Mouse (Mus musculus) central nervous system, embryonic 14 days (tissue): Measurements from ENCODE around the gene Tldc2. TPM values are rescaled to one million over a fixed set of nuclear protein-coding genes. Genes with fewer than 3 reads are reported as not detected.

Experiments
- polyA plus RNA-seq: library from polyadenylated mRNA; depleted of rRNA; stranded (reverse); fragments of >200 nt; gene quantifications from 2 replicates; pipeline ENCODE4 v1.2.3, GENCODE M21; 2012; rRNA removed

Tldc2 gene
- 0.14 TPM in 2 replicates for polyA plus RNA-seq

DNA sequence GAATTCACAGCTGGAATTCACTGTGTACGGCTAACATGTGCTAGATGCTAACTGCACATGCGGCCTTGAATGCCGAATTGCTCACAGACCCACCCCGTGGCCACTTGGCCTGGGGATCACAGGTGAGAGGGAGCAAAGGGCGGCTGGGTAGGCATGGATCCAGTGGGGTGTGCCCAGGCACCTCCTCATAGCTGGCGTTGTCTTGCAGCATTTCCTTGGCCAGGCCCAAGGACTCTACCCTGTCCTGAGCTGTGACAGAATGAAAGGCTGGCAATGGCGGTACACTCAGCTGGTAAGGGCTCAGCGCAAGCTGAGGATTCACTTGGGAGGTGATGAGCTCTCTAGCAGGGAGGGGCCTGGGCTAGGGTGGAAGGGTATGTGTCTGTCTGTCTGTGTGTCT, at the start of gene Tldc2:
TSS of gene Tldc2 (plus strand) at position 260 of the 400 bp plus-strand sequence.

DNA sequence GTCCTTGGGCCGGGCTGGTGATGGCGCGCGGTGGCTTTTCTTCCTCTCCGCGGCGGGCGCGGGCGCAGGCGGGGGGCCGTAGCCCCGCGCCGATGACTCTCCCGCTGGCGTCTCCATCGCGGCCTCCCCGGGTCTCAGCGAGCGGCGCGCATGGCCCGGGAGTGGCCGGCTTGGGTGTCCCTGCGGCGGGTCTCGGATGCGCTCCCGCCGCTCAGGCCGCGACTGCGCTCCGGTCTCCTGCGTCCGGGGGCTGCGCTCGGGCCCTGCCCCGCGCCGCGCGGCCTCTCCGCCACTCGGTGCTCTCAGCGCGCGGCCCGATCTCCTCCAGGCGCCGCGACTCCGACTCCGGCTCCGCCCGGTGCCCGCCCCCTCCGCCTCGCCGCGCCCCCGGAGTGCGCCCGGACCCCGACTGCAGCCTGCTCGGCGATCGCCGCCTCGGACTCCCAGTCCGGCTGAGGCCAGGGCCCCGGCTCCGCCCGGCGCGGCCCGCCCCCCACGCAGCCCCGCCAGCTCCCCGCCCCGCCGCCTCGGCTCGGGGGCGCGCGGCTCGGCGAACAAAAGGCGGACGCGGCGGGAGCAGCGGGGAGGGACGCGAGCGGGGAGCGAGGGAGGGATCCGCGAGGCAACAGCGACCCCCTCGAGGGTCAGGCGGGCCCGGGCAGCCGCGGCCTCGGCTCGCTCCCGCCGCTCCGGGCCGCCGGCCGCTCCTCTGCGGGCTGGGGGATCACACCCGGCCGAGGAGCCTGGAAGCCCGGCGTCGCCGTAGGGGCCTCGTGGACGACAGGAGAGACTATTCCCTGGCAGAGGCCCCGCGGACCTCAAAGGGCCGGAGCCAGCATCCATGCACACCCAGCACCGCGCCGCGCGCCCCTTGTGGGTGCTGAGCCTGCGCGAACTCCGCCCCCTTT, 7.8 kb upstream of the Tldc2 start, which contains the start of gene Soga1:
TSS of gene Soga1 (minus strand) at position 462 of the 908 bp plus-strand sequence.

DNA sequence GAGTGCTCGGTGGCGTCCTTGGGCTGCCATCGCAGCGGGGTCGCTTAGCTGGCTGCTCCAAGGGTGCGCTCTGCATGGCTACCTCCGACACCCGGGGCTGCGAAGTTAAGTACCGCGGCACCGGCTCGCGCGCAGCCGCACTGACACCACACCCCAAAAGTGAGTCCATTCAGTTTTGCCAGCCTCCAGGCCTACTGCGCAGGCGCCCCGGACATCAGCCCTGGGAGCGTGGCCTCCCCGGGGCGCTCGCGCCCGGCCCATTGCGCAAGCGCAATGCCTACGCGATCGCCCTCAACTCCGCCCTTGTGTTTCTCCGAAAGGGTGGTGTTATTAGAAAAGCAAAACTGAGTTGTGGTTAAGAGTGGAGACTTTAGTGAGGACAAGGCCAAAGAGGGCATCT, 48.2 kb downstream of the Tldc2 start, which contains the start of gene Samhd1:
TSS of gene Samhd1 (minus strand) at position 252 of the 400 bp plus-strand sequence.

Other genes with a start within 250 kb of the Tldc2 start
- gene Tgif2, start 247.0 kb upstream of the Tldc2 start, polyA plus RNA-seq: 34.8 and 43.8 TPM in 2 replicates
- 4.2 and 4.7 TPM in 2 replicates for gene 4930518I15Rik, start 229.1 kb upstream of the Tldc2 start, polyA plus RNA-seq
- gene Rab5if, start 223.9 kb upstream of the Tldc2 start, polyA plus RNA-seq: 104 TPM in 2 replicates
- 0.06 TPM in 2 replicates for gene Sla2, start 199.9 kb upstream of the Tldc2 start, polyA plus RNA-seq
- gene Ndrg3, start 95.0 kb upstream of the Tldc2 start, polyA plus RNA-seq: 112 and 118 TPM in 2 replicates
- gene Dsn1, start 79.9 kb upstream of the Tldc2 start, polyA plus RNA-seq: 17.1 and 21.8 TPM in 2 replicates
- 21.5 and 22.0 TPM in 2 replicates for gene Soga1, start 7.8 kb upstream of the Tldc2 start, polyA plus RNA-seq
- gene Samhd1, start 48.2 kb downstream of the Tldc2 start, polyA plus RNA-seq: 21.3 and 24.9 TPM in 2 replicates
- gene Rbl1, start 117.5 kb downstream of the Tldc2 start, polyA plus RNA-seq: 15.1 and 18.8 TPM in 2 replicates
- gene Rpn2, start 192.0 kb downstream of the Tldc2 start, polyA plus RNA-seq: 178 and 207 TPM in 2 replicates
- gene Mroh8, start 192.5 kb downstream of the Tldc2 start, polyA plus RNA-seq: 0.25 and 0.29 TPM in 2 replicates